Mouse (Mus musculus) lung, embryonic 15.5 days (tissue): ENCODE results near the gene Mylk. TPM values are rescaled to one million over a fixed set of nuclear protein-coding genes. Genes with fewer than 3 reads are reported as not detected.
A peak's percentile ranks its signal among the peaks of the same experiment; 100 is the strongest.
"Not testable (repeated sequence)": the region's sequence is repeated elsewhere in the genome, so short reads cannot be mapped to it uniquely, and the experiment has no call there.

Experiments used
- ATAC-seq: fragments of 200-750 bp; cut with Nextera tagmentation; 2 replicates; pipeline ENCODE4 v1.8.0; 2017; ENCODE audit warnings: moderate number of reproducible peaks, borderline replicate concordance; ENCODE audit not compliant: low FRiP score, low TSS enrichment; ENCODE audit errors: extremely low read depth
- H3K27ac ChIP-seq: fragments of 300-500 bp; sonication (generic); 2 replicates; pipeline ENCODE4 v1.5.1; 2015; ENCODE audit warnings: moderate library complexity, mild to moderate bottlenecking, inconsistent platforms
- H3K27me3 ChIP-seq: fragments of 300-500 bp; sonication (generic); 2 replicates; pipeline ENCODE4 v1.6.1; 2015; ENCODE audit warnings: inconsistent platforms
- H3K36me3 ChIP-seq: fragments of 300-500 bp; sonication (generic); 2 replicates; pipeline ENCODE4 v1.6.1; 2015; ENCODE audit warnings: inconsistent platforms
- H3K4me1 ChIP-seq: fragments of 300-500 bp; sonication (generic); 2 replicates; pipeline ENCODE4 v1.6.1; 2015; ENCODE audit warnings: inconsistent platforms
- H3K4me2 ChIP-seq: fragments of 300-500 bp; sonication (generic); 2 replicates; pipeline ENCODE4 v1.6.1; 2015; ENCODE audit warnings: inconsistent platforms, mild to moderate bottlenecking, moderate library complexity
- H3K4me3 ChIP-seq: fragments of 300-500 bp; sonication (generic); 2 replicates; pipeline ENCODE4 v1.5.1; 2015; ENCODE audit warnings: mild to moderate bottlenecking, inconsistent platforms
- H3K9ac ChIP-seq: fragments of 300-500 bp; sonication (generic); 2 replicates; pipeline ENCODE4 v1.6.1; 2015; ENCODE audit warnings: inconsistent platforms
- H3K9me3 ChIP-seq: fragments of 300-500 bp; sonication (generic); 2 replicates; pipeline ENCODE4 v1.6.1; 2016; ENCODE audit warnings: inconsistent platforms
- WGBS: fragments of 180-500 bp; shearing (Covaris S2); methylation state at CpG from one replicate; pipeline ENCODE4 v1.1.7; 2015; 5-methylcytosine and 5-hydroxymethylcytosine counted together
- polyA plus RNA-seq: library from polyadenylated mRNA; unstranded; fragments of >200 nt; fragmentation: Nextera tagmentation; extraction: Ambion mirVana; gene quantifications from 2 replicates; pipeline ENCODE4 v1.2.1, GENCODE M21; 2015

The Mylk gene
- polyA plus RNA-seq, 1 experiment from 2014 or later = 147 TPM

GRCm38 (mm10) chr16:34813161-34813560 lies 68.2 kb downstream of the Mylk start:
- not testable (repeated sequence) for H3K9ac ChIP-seq, H3K4me3 ChIP-seq, ATAC-seq, H3K9me3 ChIP-seq, H3K27me3 ChIP-seq, H3K4me2 ChIP-seq, H3K36me3 ChIP-seq, H3K27ac ChIP-seq
- peaks cover 10% of the 10 kb centered on the region; the same call in 1 of the 2 replicates for H3K4me1 ChIP-seq

GRCm38 (mm10) chr16:34813570-34813969 lies 68.6 kb downstream of the Mylk start:
- peaks cover 9% of the 10 kb centered on the region; the same call in 1 of the 2 replicates for H3K4me1 ChIP-seq
- no peak for ATAC-seq
- H3K9ac ChIP-seq = no peak overlapping the region
- no peaks in the 10 kb centered on the region for H3K9me3 ChIP-seq
- 61% methylated on average over 3 of the region's 3 CpGs for WGBS
- H3K4me2 ChIP-seq = no peak overlapping the region
- no peaks in the 10 kb centered on the region for H3K36me3 ChIP-seq
- no peak overlapping the region for H3K27ac ChIP-seq
- no peak overlapping the region for H3K4me3 ChIP-seq
- H3K27me3 ChIP-seq = no peaks in the 10 kb centered on the region

GRCm38 (mm10) chr16:34814612-34815011 lies 69.6 kb downstream of the Mylk start:
- 85% methylated on average over 7 of the region's 7 CpGs for WGBS

GRCm38 (mm10) chr16:34816548-34816947 lies 71.5 kb downstream of the Mylk start:
- Histone ChIP-seq H3K4me2 (no peak overlapping the region), H3K9me3 (no peaks in the 10 kb centered on the region), H3K4me1 (peaks cover 9% of the 10 kb centered on the region; the same call in 1 of the 2 replicates), H3K27me3 (no peaks in the 10 kb centered on the region), H3K9ac (no peak overlapping the region), H3K4me3 (no peak overlapping the region), H3K36me3 (no peaks in the 10 kb centered on the region), H3K27ac (no peak overlapping the region)
- ATAC-seq = no peak
- WGBS = 81% methylated on average over 7 of the region's 7 CpGs

More at GRCm38 (mm10) chr16:34814612-34815011, 69.6 kb downstream of the Mylk start:
- H3K4me2 ChIP-seq = no peak overlapping the region
- no peaks in the 10 kb centered on the region for H3K36me3 ChIP-seq
- H3K9ac ChIP-seq = no peak overlapping the region
- H3K4me3 ChIP-seq = no peak overlapping the region
- no peak overlapping the region for H3K27ac ChIP-seq
- H3K27me3 ChIP-seq = no peaks in the 10 kb centered on the region
- ATAC-seq = no peak
- no peaks in the 10 kb centered on the region for H3K9me3 ChIP-seq
- H3K4me1 ChIP-seq = peaks cover 9% of the 10 kb centered on the region; the same call in 1 of the 2 replicates

GRCm38 (mm10) chr16:34825111-34825744 lies 80.2 kb downstream of the Mylk start:
- Histone ChIP-seq H3K9ac (no peak overlapping the region), H3K4me3 (no peak overlapping the region), H3K4me2 (no peak overlapping the region), H3K36me3 (no peaks in the 10 kb centered on the region), H3K27me3 (no peaks in the 10 kb centered on the region), H3K27ac (no peak overlapping the region), H3K9me3 (no peaks in the 10 kb centered on the region), H3K4me1 (no peaks in the 10 kb centered on the region)
- no peak for ATAC-seq
- 42% methylated on average over 7 of the region's 7 CpGs for WGBS

- Histone ChIP-seq H3K36me3 (no peaks in the 10 kb centered on the region), H3K27me3 (no peaks in the 10 kb centered on the region), H3K27ac (no peak overlapping the region), H3K4me2 (no peak overlapping the region), H3K9me3 (no peaks in the 10 kb centered on the region), H3K4me3 (no peak overlapping the region), H3K4me1 (peaks cover 37% of the 10 kb centered on the region), H3K9ac (no peak overlapping the region)
- 21% methylated on average over 1 of the region's 1 CpGs for WGBS
- no peak for ATAC-seq
Measured at GRCm38 (mm10) chr16:34834477-34834876, 89.5 kb downstream of the Mylk start.

- peak overlapping the region; percentile 88 for H3K27ac ChIP-seq
- H3K4me1 ChIP-seq = peaks cover 39% of the 10 kb centered on the region
- H3K27me3 ChIP-seq = no peaks in the 10 kb centered on the region
- H3K9ac ChIP-seq = no peak overlapping the region
- WGBS = 44% methylated on average over 7 of the region's 7 CpGs
- ATAC-seq = peak; percentile 85
- no peaks in the 10 kb centered on the region for H3K36me3 ChIP-seq
- H3K4me3 ChIP-seq = no peak overlapping the region
- H3K9me3 ChIP-seq = no peaks in the 10 kb centered on the region
- no peak overlapping the region for H3K4me2 ChIP-seq
Measured at GRCm38 (mm10) chr16:34839004-34839703, 94.1 kb downstream of the Mylk start.

- no peaks in the 10 kb centered on the region for H3K36me3 ChIP-seq
- no peaks in the 10 kb centered on the region for H3K9me3 ChIP-seq
- peaks cover 33% of the 10 kb centered on the region for H3K4me1 ChIP-seq
- peak; percentile 95 for ATAC-seq
- WGBS = 57% methylated on average over 7 of the region's 7 CpGs
- H3K27me3 ChIP-seq = no peaks in the 10 kb centered on the region
- H3K9ac ChIP-seq = no peak overlapping the region
- no peak overlapping the region for H3K4me3 ChIP-seq
- no peak overlapping the region for H3K4me2 ChIP-seq
- H3K27ac ChIP-seq = peak overlapping the region; percentile 88
Measured at GRCm38 (mm10) chr16:34839704-34840331, 94.8 kb downstream of the Mylk start.

- H3K27me3 ChIP-seq = no peaks in the 10 kb centered on the region
- WGBS = 77% methylated on average over 6 of the region's 6 CpGs
- H3K9ac ChIP-seq = no peak overlapping the region
- H3K9me3 ChIP-seq = no peaks in the 10 kb centered on the region
- no peak overlapping the region for H3K4me3 ChIP-seq
- ATAC-seq = no peak
- no peak overlapping the region for H3K27ac ChIP-seq
- H3K4me2 ChIP-seq = no peak overlapping the region
- peaks cover 16% of the 10 kb centered on the region; the same call in 1 of the 2 replicates for H3K4me1 ChIP-seq
- no peaks in the 10 kb centered on the region for H3K36me3 ChIP-seq
Measured at GRCm38 (mm10) chr16:34844783-34845182, 99.8 kb downstream of the Mylk start.

GRCm38 (mm10) chr16:34847638-34848037 lies 102.6 kb downstream of the Mylk start:
- 47% methylated on average over 3 of the region's 3 CpGs for WGBS
- no peaks in the 10 kb centered on the region for H3K9me3 ChIP-seq
- H3K9ac ChIP-seq = no peak overlapping the region
- no peaks in the 10 kb centered on the region for H3K36me3 ChIP-seq
- no peak; the same call in 1 of the 2 replicates for ATAC-seq
- H3K27me3 ChIP-seq = no peaks in the 10 kb centered on the region
- H3K27ac ChIP-seq = no peak overlapping the region
- H3K4me2 ChIP-seq = no peak overlapping the region
- no peak overlapping the region for H3K4me3 ChIP-seq
- peaks cover 13% of the 10 kb centered on the region; the same call in 1 of the 2 replicates for H3K4me1 ChIP-seq

GRCm38 (mm10) chr16:34854066-34854465 lies 109.1 kb downstream of the Mylk start:
- ATAC-seq = no peak
- 70% methylated on average over 7 of the region's 7 CpGs for WGBS
- Histone ChIP-seq H3K4me2 (no peak overlapping the region), H3K4me1 (peaks cover 13% of the 10 kb centered on the region; the same call in 1 of the 2 replicates), H3K4me3 (no peak overlapping the region), H3K27me3 (no peaks in the 10 kb centered on the region), H3K36me3 (no peaks in the 10 kb centered on the region), H3K9ac (no peak overlapping the region), H3K27ac (no peak overlapping the region), H3K9me3 (no peaks in the 10 kb centered on the region)

GRCm38 (mm10) chr16:34855136-34855535 lies 110.1 kb downstream of the Mylk start:
- H3K4me3 ChIP-seq = no peak overlapping the region

More at GRCm38 (mm10) chr16:34855136-34855535, 110.1 kb downstream of the Mylk start:
- 67% methylated on average over 6 of the region's 6 CpGs for WGBS
- Histone ChIP-seq H3K36me3 (no peaks in the 10 kb centered on the region), H3K4me2 (no peak overlapping the region), H3K27me3 (no peaks in the 10 kb centered on the region), H3K27ac (peak overlapping the region; percentile 26; the same call in 1 of the 2 replicates), H3K4me1 (peaks cover 14% of the 10 kb centered on the region; the same call in 1 of the 2 replicates), H3K9me3 (no peaks in the 10 kb centered on the region), H3K9ac (no peak overlapping the region)
- ATAC-seq = peak; percentile 70
